In the genomic region with DNA sequence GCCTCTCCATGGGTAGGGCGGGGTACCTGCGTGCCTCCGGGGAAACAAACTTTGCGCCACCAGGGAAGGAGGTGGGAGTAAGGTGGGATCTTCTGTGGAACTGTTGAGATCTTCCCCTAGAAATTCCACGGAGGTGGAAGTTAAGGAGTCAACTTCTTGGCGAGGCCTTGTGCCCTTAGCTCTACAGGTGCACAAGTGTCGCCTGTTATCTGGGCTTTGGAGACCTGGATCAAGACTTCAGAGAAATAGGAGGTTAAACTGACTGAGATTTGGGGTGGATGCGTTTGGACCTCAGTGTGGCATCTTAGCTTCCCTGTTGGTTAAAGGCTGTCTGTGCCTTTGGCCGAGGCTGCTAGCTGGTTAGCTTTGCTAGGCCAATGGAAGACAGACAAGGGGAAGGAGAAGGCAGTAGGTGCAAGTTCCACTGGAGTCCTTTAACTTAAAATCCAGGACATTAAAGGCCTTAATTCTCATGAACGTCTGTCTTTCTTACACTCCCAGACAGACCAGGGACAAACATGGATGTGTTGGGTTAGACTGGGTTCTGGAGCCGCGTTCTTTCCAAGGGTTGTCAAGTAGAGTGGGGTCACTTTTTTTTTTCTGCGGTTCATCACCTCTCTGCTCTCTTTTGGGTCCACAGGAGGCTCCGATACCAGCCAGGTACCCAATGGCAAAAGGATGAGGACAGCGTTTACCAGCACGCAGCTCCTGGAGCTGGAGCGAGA, we compare ENCODE assay signal across 12 mouse cellular contexts. TPM values are rescaled to one million over a fixed set of nuclear protein-coding genes. Genes with fewer than 3 reads are reported as not detected.
A peak's percentile ranks its signal among the peaks of the same experiment; 100 is the strongest.
DNase-seq lines count a peak whose midpoint lies in the region; ATAC-seq lines count a peak whose summit lies in the region.
"Had no signal": no experiment of that assay in that cellular context is flagged by ENCODE, and none has a peak within 500 bp of the region (broad histone marks: within the 10 kb centered on the region; RNA-seq: fewer than 3 reads in every experiment).

No protein-coding gene starts in this region.

- WGBS in heart, embryonic 13.5 days: 3% methylated on average over 17 of the region's 17 CpGs
- under 1% methylated on average over 17 of the region's 17 CpGs for WGBS in embryonic facial prominence, embryonic 12.5 days
- 3% methylated on average over 17 of the region's 17 CpGs for WGBS in hindbrain, embryonic 16.5 days
- WGBS in neural tube, embryonic 12.5 days: under 1% methylated on average over 17 of the region's 17 CpGs

- H3K4me2 ChIP-seq in heart, embryonic 13.5 days: peak overlapping the region; percentile 61
- H3K4me2 ChIP-seq in embryonic facial prominence, embryonic 12.5 days (replicated peaks): peak overlapping the region; percentile 46
- peak overlapping the region; percentile 60 for H3K4me2 ChIP-seq in hindbrain, embryonic 16.5 days (ENCODE audit: low read length)
- peak overlapping the region; percentile 65 for H3K4me2 ChIP-seq in neural tube, embryonic 12.5 days (replicated peaks)
- H3K4me2 ChIP-seq: liver, embryonic 15.5 days had no signal

- no peaks in the 10 kb centered on the region for H3K36me3 ChIP-seq in heart, embryonic 13.5 days
- H3K36me3 ChIP-seq in embryonic facial prominence, embryonic 12.5 days: no peaks in the 10 kb centered on the region
- H3K36me3 ChIP-seq in hindbrain, embryonic 16.5 days (ENCODE audit: control insufficient read depth, insufficient read depth, low read length): no peaks in the 10 kb centered on the region
- no peaks in the 10 kb centered on the region for H3K36me3 ChIP-seq in neural tube, embryonic 12.5 days
- H3K36me3 ChIP-seq: liver, embryonic 15.5 days had no signal

- peaks cover 11% of the 10 kb centered on the region for H3K4me1 ChIP-seq in heart, embryonic 13.5 days
- H3K4me1 ChIP-seq in embryonic facial prominence, embryonic 12.5 days: peaks cover 11% of the 10 kb centered on the region
- peaks cover 11% of the 10 kb centered on the region for H3K4me1 ChIP-seq in hindbrain, embryonic 16.5 days (ENCODE audit: control insufficient read depth, insufficient read depth, low read depth, low read length)
- peaks cover 57% of the 10 kb centered on the region for H3K4me1 ChIP-seq in neural tube, embryonic 12.5 days
- H3K4me1 ChIP-seq: liver, embryonic 15.5 days had no signal

- no peak for DNase-seq in heart, postnatal 4 days
- no peak for DNase-seq in thymus, postnatal 4 days
- no peak for DNase-seq in lung, adult 18-20 months
- no peak for DNase-seq in MN1 (ENCODE audit: low spot score)
- DNase-seq: cerebellum, adult 11-12 months had no signal

- H3K27me3 ChIP-seq in heart, embryonic 13.5 days (replicated peaks): peaks cover 99% of the 10 kb centered on the region
- peaks cover 93% of the 10 kb centered on the region for H3K27me3 ChIP-seq in embryonic facial prominence, embryonic 12.5 days
- H3K27me3 ChIP-seq in hindbrain, embryonic 16.5 days (replicated peaks; ENCODE audit: control insufficient read depth, insufficient read depth, low read length): peaks cover 71% of the 10 kb centered on the region
- peaks cover 94% of the 10 kb centered on the region for H3K27me3 ChIP-seq in neural tube, embryonic 12.5 days (replicated peaks)

- no peak overlapping the region for H3K9ac ChIP-seq in heart, embryonic 13.5 days
- H3K9ac ChIP-seq in embryonic facial prominence, embryonic 12.5 days: no peak overlapping the region
- H3K9ac ChIP-seq in hindbrain, embryonic 16.5 days (ENCODE audit: low read depth, low read length): no peak overlapping the region
- peak overlapping the region; percentile 56 for H3K9ac ChIP-seq in neural tube, embryonic 12.5 days
- H3K9ac ChIP-seq: liver, embryonic 15.5 days had no signal

- H3K4me3 ChIP-seq in heart, embryonic 13.5 days: peak overlapping the region; percentile 43
- H3K4me3 ChIP-seq in embryonic facial prominence, embryonic 12.5 days: peak overlapping the region; percentile 30
- H3K4me3 ChIP-seq in hindbrain, embryonic 16.5 days (ENCODE audit: low read length): peak overlapping the region; percentile 38
- H3K4me3 ChIP-seq in neural tube, embryonic 12.5 days: peak overlapping the region; percentile 39
- H3K4me3 ChIP-seq: liver, embryonic 15.5 days had no signal

- no peak for ATAC-seq in heart, embryonic 13.5 days (ENCODE audit: extremely low read depth, insufficient number of reproducible peaks, low FRiP score, low TSS enrichment)
- no peak for ATAC-seq in embryonic facial prominence, embryonic 12.5 days (ENCODE audit: insufficient number of reproducible peaks, insufficient read depth, low FRiP score, low TSS enrichment)
- ATAC-seq in hindbrain, embryonic 16.5 days: no peak
- no peak for ATAC-seq in neural tube, embryonic 12.5 days (ENCODE audit: low FRiP score, low read depth)
- ATAC-seq: activated CD4-positive, CD25-positive, alpha-beta regulatory T cell, adult 4 months had no signal

- H3K27ac ChIP-seq in heart, embryonic 13.5 days (replicated peaks): no peak overlapping the region
- H3K27ac ChIP-seq in embryonic facial prominence, embryonic 12.5 days: no peak overlapping the region
- no peak overlapping the region for H3K27ac ChIP-seq in hindbrain, embryonic 16.5 days (ENCODE audit: low read depth, low read length)
- no peak overlapping the region for H3K27ac ChIP-seq in neural tube, embryonic 12.5 days
- H3K27ac ChIP-seq: liver, embryonic 15.5 days had no signal

- H3K9me3 ChIP-seq in heart, embryonic 13.5 days: no peaks in the 10 kb centered on the region
- H3K9me3 ChIP-seq in embryonic facial prominence, embryonic 12.5 days: no peaks in the 10 kb centered on the region
- no peaks in the 10 kb centered on the region for H3K9me3 ChIP-seq in hindbrain, embryonic 16.5 days (ENCODE audit: control insufficient read depth, low read length)
- no peaks in the 10 kb centered on the region for H3K9me3 ChIP-seq in neural tube, embryonic 12.5 days
- H3K9me3 ChIP-seq: liver, embryonic 15.5 days had no signal

RNA-seq across cellular contexts. Expression of gene Gsx2, which starts 1.1 kb away (rescaled TPM):
- polyA plus RNA-seq in heart, embryonic 13.5 days (2015; fragmentation: Nextera tagmentation; extraction: Ambion mirVana): not detected in 2 replicates
- not detected for total RNA-seq in heart, postnatal 4 days (2021)
- polyA plus RNA-seq in embryonic facial prominence, embryonic 12.5 days (2016; fragmentation: Nextera tagmentation; extraction: Ambion mirVana): 0.59 and 0.80 TPM in 2 replicates
- polyA plus RNA-seq in hindbrain, embryonic 16.5 days (2015; fragmentation: Nextera tagmentation; extraction: Ambion mirVana): 0.15 and 0.18 TPM in 2 replicates
- 9.4 and 12.2 TPM in 2 replicates for polyA plus RNA-seq in neural tube, embryonic 12.5 days (2016; fragmentation: Nextera tagmentation; extraction: Ambion mirVana)
- polyA plus RNA-seq: activated CD4-positive, CD25-positive, alpha-beta regulatory T cell, adult 4 months; liver, embryonic 15.5 days; spleen, adult 2 months had no signal

RNA-seq across cellular contexts. Expression of gene Chic2, which starts 31.9 kb away (rescaled TPM):
- 18.6 and 24.8 TPM in 2 replicates for polyA plus RNA-seq in heart, embryonic 13.5 days (2015; fragmentation: Nextera tagmentation; extraction: Ambion mirVana)
- total RNA-seq in heart, postnatal 4 days (2021): 10 to 100 TPM; 29.3 to 29.6 TPM
- polyA plus RNA-seq in embryonic facial prominence, embryonic 12.5 days (2016; fragmentation: Nextera tagmentation; extraction: Ambion mirVana): 50.1 and 51.8 TPM in 2 replicates
- 24.0 and 26.5 TPM in 2 replicates for polyA plus RNA-seq in hindbrain, embryonic 16.5 days (2015; fragmentation: Nextera tagmentation; extraction: Ambion mirVana)
- polyA plus RNA-seq in neural tube, embryonic 12.5 days (2016; fragmentation: Nextera tagmentation; extraction: Ambion mirVana): 53.6 and 57.4 TPM in 2 replicates
